Mouse (Mus musculus) neural tube, embryonic 14.5 days (tissue): Measurements from ENCODE around the gene Elavl2. TPM values are rescaled to one million over a fixed set of nuclear protein-coding genes. Genes with fewer than 3 reads are reported as not detected.

Source experiments
- ATAC-seq: fragments of 200-750 bp; cut with Nextera tagmentation; 2 replicates; pipeline ENCODE4 v1.8.0; 2017; ENCODE audit warnings: low read depth, mild to moderate bottlenecking, moderate TSS enrichment, moderate library complexity
- H3K27ac ChIP-seq: fragments of 300-500 bp; sonication (generic); 2 replicates; pipeline ENCODE4 v1.5.1; 2014; ENCODE audit warnings: low read depth, mild to moderate bottlenecking, control low read depth, low read length, moderate library complexity, mixed read lengths
- H3K27me3 ChIP-seq: fragments of 300-500 bp; sonication (generic); 2 replicates; pipeline ENCODE4 v1.6.1; 2014; ENCODE audit warnings: low read length; ENCODE audit not compliant: control insufficient read depth, insufficient read depth
- H3K36me3 ChIP-seq: fragments of 300-500 bp; sonication (generic); 2 replicates; pipeline ENCODE4 v1.6.1; 2014; ENCODE audit warnings: low read length, mixed read lengths; ENCODE audit not compliant: control insufficient read depth, insufficient read depth
- H3K4me1 ChIP-seq: fragments of 300-500 bp; sonication (generic); 2 replicates; pipeline ENCODE4 v1.6.1; 2014; ENCODE audit warnings: low read length; ENCODE audit not compliant: control insufficient read depth, insufficient read depth
- H3K4me2 ChIP-seq: fragments of 300-500 bp; sonication (generic); 2 replicates; pipeline ENCODE4 v1.6.1; 2014; ENCODE audit warnings: mild to moderate bottlenecking, low read depth, low read length, control low read depth
- H3K4me3 ChIP-seq: fragments of 300-500 bp; sonication (generic); 2 replicates; pipeline ENCODE4 v1.5.1; 2014; ENCODE audit warnings: low read depth, low read length, control low read depth, mixed read lengths
- H3K9ac ChIP-seq: fragments of 300-500 bp; sonication (generic); replicated peaks from 2 replicates; pipeline ENCODE4 v1.6.1; 2014; ENCODE audit warnings: low read depth, mild to moderate bottlenecking, control low read depth, low read length, mixed read lengths
- H3K9me3 ChIP-seq: fragments of 300-500 bp; sonication (generic); 2 replicates; pipeline ENCODE4 v1.6.1; 2016; ENCODE audit warnings: low read length; ENCODE audit not compliant: control insufficient read depth
- WGBS: fragments of 180-500 bp; shearing (Covaris S2); extraction: QIAGEN DNeasy Blood & Tissue Kit; methylation state at CpG from one replicate; pipeline ENCODE4 v1.1.7; 2014; 5-methylcytosine and 5-hydroxymethylcytosine counted together
- microRNA-seq: library from miRNA; unstranded; fragments of <30 nt; microRNA quantifications from one replicate; pipeline ENCODE4, GENCODE M21; 2016
- polyA plus RNA-seq: library from polyadenylated mRNA; unstranded; fragments of >200 nt; fragmentation: Nextera tagmentation; extraction: Ambion mirVana; gene quantifications from 2 replicates; pipeline ENCODE4 v1.2.1, GENCODE M21; 2014

Elavl2 gene
- polyA plus RNA-seq, 1 experiment from 2014 or later = 172 TPM

DNA sequence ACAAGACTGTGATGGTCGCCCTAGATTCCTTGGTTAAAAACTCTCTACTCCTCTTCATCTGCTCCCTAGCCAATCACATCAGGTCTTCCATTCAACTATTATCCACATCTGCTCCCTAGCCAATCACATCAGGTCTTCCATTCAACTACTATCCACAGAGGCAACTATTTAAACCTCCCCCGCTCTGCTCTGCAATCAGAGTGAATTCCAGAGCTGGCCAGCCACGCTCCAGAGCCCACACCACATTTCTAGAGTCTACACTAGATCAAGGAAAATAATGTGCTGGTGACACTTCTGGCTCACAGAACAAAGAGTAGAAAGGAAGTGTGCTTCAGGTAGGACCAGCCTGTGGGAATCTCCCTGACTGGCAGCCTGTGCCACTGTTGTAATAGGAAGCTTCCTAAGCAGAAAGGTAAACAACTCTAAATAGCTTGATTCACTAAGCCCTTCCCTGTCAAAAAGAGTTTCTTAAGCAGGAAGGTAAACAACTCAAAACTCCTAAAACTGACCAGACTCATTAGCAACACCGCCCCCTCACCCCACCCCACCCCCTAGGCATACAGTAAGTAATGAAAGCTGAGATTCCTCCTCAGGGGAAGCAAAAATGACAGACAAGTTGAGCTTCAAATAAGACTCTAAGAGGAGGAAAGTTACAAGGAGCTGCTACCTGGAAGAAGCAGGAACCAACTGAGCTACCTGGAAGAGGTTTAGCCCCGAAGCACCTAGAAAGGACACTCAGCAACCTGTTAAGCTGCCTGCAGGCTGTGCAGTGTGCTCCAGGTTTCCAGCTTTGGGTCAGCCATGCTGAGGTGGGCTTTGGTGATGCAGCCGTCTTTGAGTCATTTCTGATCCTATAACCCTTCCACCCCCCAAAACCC, 191.9 kb downstream of the Elavl2 start:
- H3K9ac ChIP-seq = no peak overlapping the region
- no peaks in the 10 kb centered on the region for H3K9me3 ChIP-seq
- H3K27ac ChIP-seq = no peak overlapping the region
- no peak overlapping the region for H3K4me3 ChIP-seq
- H3K27me3 ChIP-seq = no peaks in the 10 kb centered on the region
- ATAC-seq = no peak
- no peak overlapping the region for H3K4me2 ChIP-seq
- WGBS = 70% methylated on average over 6 of the region's 6 CpGs
- peaks cover 10% of the 10 kb centered on the region; the same call in 1 of the 2 replicates for H3K36me3 ChIP-seq
- H3K4me1 ChIP-seq = no peaks in the 10 kb centered on the region

Small RNAs within 50 kb of the gene (microRNA-seq; reads per million reads assigned to microRNA genes)
- gene Mir6402 = not detected
